Mouse (Mus musculus): ENCODE measurements around the gene Lrmda. TPM values are rescaled to one million over a fixed set of nuclear protein-coding genes. Genes with fewer than 3 reads are reported as not detected.

Gene Lrmda
- polyA plus RNA-seq, 1 experiment from 2014 or later, result 0.66 TPM

DNA sequence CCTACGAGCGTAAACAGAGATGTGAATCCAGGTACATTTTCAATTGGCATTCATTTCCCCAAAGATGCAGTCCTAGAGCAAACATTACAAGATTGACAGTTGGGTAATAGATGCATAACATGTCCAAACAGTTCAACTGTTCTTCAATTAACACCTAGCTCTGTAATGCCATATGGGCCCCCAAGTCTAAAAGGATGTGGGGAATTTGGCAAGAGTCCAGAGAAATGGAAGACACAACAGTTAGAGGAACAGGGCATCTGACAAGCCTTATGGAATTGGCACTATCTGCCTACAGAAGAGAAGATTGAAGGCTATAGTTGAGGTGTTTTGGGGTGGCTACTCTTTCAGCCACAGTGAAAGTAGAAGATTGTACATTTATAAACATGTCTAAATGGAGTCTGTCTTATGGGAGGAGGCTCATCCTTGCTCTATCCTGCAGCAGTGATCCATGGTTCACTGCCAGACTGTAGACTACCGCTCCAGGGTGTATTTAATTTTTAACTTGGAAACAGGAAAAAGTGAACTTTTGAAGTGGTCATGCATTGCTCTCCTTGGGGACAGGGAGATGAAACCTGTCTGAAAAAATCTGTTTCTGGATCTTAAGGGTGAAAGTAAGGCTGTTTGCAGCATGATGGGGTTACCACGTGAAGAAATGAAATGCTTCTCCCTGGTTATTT lies 245.9 kb downstream of the Lrmda start:
- Histone ChIP-seq H3K4me1 (ENCODE audit: control insufficient read depth, insufficient read depth, low read length) (no peaks in the 10 kb centered on the region), H3K27me3 (ENCODE audit: control insufficient read depth, insufficient read depth, low read length) (no peaks in the 10 kb centered on the region), H3K4me2 (ENCODE audit: low read depth) (no peak overlapping the region), H3K27ac (ENCODE audit: low read depth, low read length) (no peak overlapping the region), H3K36me3 (ENCODE audit: control insufficient read depth, insufficient read depth, low read length) (no peaks in the 10 kb centered on the region), H3K9ac (ENCODE audit: low read length) (no peak overlapping the region), H3K4me3 (ENCODE audit: low read depth, low read length) (no peak overlapping the region), H3K9me3 (ENCODE audit: control insufficient read depth, low read length) (no peaks in the 10 kb centered on the region)
- ATAC-seq (ENCODE audit: insufficient read depth, low FRiP score, low TSS enrichment) (no peak), DNase-seq (ENCODE audit: low spot score) (no peak)
- WGBS, result 91% methylated on average over 4 of the region's 4 CpGs

DNA sequence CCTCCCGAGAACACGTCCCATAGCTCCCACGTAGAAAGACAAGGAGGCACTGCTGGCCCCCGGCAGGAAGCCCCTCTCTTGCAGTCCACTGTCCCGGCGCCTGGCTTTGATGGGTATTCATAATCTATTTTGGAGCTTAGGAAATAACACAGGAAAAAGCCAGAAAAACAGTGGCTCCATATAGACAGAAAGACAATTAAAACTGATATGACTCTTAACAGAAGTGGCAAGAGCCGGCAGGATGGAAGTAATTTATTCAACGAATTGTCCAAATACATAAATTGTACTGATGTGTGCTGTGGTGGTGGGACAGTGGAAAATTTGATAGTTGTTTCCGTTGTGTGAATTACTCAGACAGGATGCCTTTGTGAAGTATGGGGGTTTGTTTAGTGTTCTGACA lies 250.3 kb downstream of the Lrmda start:
- Histone ChIP-seq H3K4me2 (ENCODE audit: low read depth) (no peak overlapping the region), H3K27me3 (ENCODE audit: control insufficient read depth, insufficient read depth, low read length) (no peaks in the 10 kb centered on the region), H3K27ac (ENCODE audit: low read depth, low read length) (no peak overlapping the region), H3K9ac (ENCODE audit: low read length) (no peak overlapping the region), H3K4me1 (ENCODE audit: control insufficient read depth, insufficient read depth, low read length) (peaks cover 7% of the 10 kb centered on the region; the same call in 1 of the 2 replicates), H3K36me3 (ENCODE audit: control insufficient read depth, insufficient read depth, low read length) (no peaks in the 10 kb centered on the region), H3K4me3 (ENCODE audit: low read depth, low read length) (no peak overlapping the region), H3K9me3 (ENCODE audit: control insufficient read depth, low read length) (no peaks in the 10 kb centered on the region)
- 89% methylated on average over 9 of the region's 9 CpGs for WGBS
- ATAC-seq (ENCODE audit: insufficient read depth, low FRiP score, low TSS enrichment) (no peak), DNase-seq (ENCODE audit: low spot score) (no peak)

DNA sequence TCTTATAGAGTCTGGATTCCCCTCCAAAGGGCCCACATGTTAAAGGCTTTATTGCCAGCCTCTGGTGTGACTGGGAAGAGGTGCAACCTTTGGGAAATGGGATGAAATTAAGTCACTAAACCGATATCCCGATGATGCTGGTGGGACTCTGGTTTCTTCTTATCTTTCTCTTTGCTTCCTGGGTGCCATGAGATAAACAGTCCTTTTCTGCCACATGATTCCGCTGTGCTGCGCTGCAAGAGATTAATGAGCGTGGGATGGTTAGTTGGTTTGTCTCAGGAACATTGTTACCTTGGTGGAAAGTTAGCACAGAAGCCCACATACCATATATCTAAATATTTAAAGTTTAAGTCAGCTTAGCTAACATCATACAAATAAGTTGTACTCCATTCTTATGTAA lies 258.5 kb downstream of the Lrmda start:
- ATAC-seq (ENCODE audit: insufficient read depth, low FRiP score, low TSS enrichment), result no peak
- no peak overlapping the region for H3K4me3 ChIP-seq (ENCODE audit: low read depth, low read length)
- no peaks in the 10 kb centered on the region for H3K9me3 ChIP-seq (ENCODE audit: control insufficient read depth, low read length)
- 90% methylated on average over 5 of the region's 5 CpGs for WGBS
- no peak overlapping the region for H3K27ac ChIP-seq (ENCODE audit: low read depth, low read length)
- no peak overlapping the region for H3K4me2 ChIP-seq (ENCODE audit: low read depth)
- peaks cover 7% of the 10 kb centered on the region; the same call in 1 of the 2 replicates for H3K4me1 ChIP-seq (ENCODE audit: control insufficient read depth, insufficient read depth, low read length)
- no peaks in the 10 kb centered on the region for H3K36me3 ChIP-seq (ENCODE audit: control insufficient read depth, insufficient read depth, low read length)
- no peak overlapping the region for H3K9ac ChIP-seq (ENCODE audit: low read length)
- no peak for DNase-seq (ENCODE audit: low spot score)
- H3K27me3 ChIP-seq (ENCODE audit: control insufficient read depth, insufficient read depth, low read length), result no peaks in the 10 kb centered on the region

DNA sequence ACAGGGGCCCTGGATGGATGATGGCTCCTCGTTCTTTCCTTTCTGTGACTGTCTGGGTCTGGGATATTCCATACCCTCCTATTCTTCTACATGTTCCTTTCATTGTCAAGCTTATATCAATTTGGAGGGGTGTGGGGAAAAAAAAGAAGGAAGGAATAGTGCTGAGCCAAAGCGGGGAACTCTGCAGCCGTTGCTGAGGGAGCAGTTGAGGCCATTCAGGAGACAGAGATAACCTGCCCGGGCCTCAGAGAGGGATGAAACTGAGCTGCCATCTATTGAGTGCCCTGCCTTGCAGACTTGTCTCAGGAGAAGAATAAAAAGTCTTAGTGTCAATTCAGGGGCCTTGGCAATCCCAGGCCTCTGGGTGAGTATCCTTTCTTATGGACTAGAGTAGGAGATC lies 260.1 kb downstream of the Lrmda start:
- ATAC-seq (ENCODE audit: insufficient read depth, low FRiP score, low TSS enrichment) (no peak), DNase-seq (ENCODE audit: low spot score) (no peak)
- H3K4me2 ChIP-seq (ENCODE audit: low read depth), result no peak overlapping the region
- H3K27ac ChIP-seq (ENCODE audit: low read depth, low read length), result no peak overlapping the region
- 90% methylated on average over 4 of the region's 4 CpGs for WGBS
- H3K9ac ChIP-seq (ENCODE audit: low read length), result no peak overlapping the region
- no peaks in the 10 kb centered on the region for H3K36me3 ChIP-seq (ENCODE audit: control insufficient read depth, insufficient read depth, low read length)
- peaks cover 4% of the 10 kb centered on the region; the same call in 1 of the 2 replicates for H3K4me1 ChIP-seq (ENCODE audit: control insufficient read depth, insufficient read depth, low read length)
- no peaks in the 10 kb centered on the region for H3K9me3 ChIP-seq (ENCODE audit: control insufficient read depth, low read length)
- H3K4me3 ChIP-seq (ENCODE audit: low read depth, low read length), result no peak overlapping the region
- no peaks in the 10 kb centered on the region for H3K27me3 ChIP-seq (ENCODE audit: control insufficient read depth, insufficient read depth, low read length)

DNA sequence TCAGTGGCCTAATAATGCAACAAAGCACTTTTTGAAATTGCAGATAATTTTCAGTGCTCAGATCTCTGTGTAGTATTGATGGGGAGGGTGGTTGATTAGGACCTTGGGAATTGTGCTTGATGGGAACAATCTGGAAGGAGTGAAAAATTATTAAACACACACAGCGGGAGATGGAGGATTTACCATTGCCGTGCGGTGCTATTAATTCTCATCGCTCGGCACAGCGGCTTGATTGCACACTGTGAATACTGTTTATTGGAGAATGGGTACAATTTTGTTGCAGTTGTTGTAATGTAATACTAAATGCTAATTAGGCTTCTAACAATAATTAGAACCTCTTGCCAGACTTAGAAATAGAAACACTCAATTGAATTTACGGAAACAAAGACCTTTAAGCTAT lies 262.1 kb downstream of the Lrmda start:
- WGBS, result 70% methylated on average over 7 of the region's 7 CpGs
- no peak for DNase-seq (ENCODE audit: low spot score)

DNA sequence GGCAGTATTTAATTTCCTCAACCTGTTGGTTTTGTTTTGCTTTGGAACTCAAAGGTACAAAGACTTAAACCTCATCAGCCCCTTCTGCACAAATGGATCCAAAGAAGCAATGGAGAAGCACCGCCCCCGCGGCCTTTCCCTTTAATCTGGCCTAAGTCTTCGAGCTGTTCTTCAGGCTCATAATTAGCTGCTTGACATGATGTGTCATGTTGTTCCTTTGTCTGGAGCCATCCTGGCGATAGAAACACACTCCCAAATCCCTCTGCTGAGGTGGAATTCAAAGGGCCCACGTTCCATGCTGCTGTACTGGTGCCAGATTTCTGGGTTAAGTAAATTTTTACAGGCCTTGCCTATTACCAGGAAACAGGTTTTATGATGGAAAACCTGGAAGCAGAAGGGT lies 263.3 kb downstream of the Lrmda start:
- DNase-seq (ENCODE audit: low spot score), result no peak
- H3K4me2 ChIP-seq (ENCODE audit: low read depth), result no peak overlapping the region
- H3K9ac ChIP-seq (ENCODE audit: low read length), result no peak overlapping the region
- 53% methylated on average over 6 of the region's 6 CpGs for WGBS
- H3K27ac ChIP-seq (ENCODE audit: low read depth, low read length), result no peak overlapping the region
- no peak overlapping the region for H3K4me3 ChIP-seq (ENCODE audit: low read depth, low read length)
- H3K36me3 ChIP-seq (ENCODE audit: control insufficient read depth, insufficient read depth, low read length), result no peaks in the 10 kb centered on the region
- H3K4me1 ChIP-seq (ENCODE audit: control insufficient read depth, insufficient read depth, low read length), result peaks cover 4% of the 10 kb centered on the region; the same call in 1 of the 2 replicates
- no peaks in the 10 kb centered on the region for H3K27me3 ChIP-seq (ENCODE audit: control insufficient read depth, insufficient read depth, low read length)
- no peaks in the 10 kb centered on the region for H3K9me3 ChIP-seq (ENCODE audit: control insufficient read depth, low read length)
- no peak for ATAC-seq (ENCODE audit: insufficient read depth, low FRiP score, low TSS enrichment)

More for the DNA sequence above, 262.1 kb downstream of the Lrmda start:
- Histone ChIP-seq H3K27ac (ENCODE audit: low read depth, low read length) (no peak overlapping the region), H3K9ac (ENCODE audit: low read length) (no peak overlapping the region), H3K27me3 (ENCODE audit: control insufficient read depth, insufficient read depth, low read length) (no peaks in the 10 kb centered on the region), H3K4me1 (ENCODE audit: control insufficient read depth, insufficient read depth, low read length) (peaks cover 4% of the 10 kb centered on the region; the same call in 1 of the 2 replicates), H3K4me2 (ENCODE audit: low read depth) (no peak overlapping the region), H3K9me3 (ENCODE audit: control insufficient read depth, low read length) (no peaks in the 10 kb centered on the region), H3K36me3 (ENCODE audit: control insufficient read depth, insufficient read depth, low read length) (no peaks in the 10 kb centered on the region), H3K4me3 (ENCODE audit: low read depth, low read length) (no peak overlapping the region)
- ATAC-seq (ENCODE audit: insufficient read depth, low FRiP score, low TSS enrichment), result no peak

DNA sequence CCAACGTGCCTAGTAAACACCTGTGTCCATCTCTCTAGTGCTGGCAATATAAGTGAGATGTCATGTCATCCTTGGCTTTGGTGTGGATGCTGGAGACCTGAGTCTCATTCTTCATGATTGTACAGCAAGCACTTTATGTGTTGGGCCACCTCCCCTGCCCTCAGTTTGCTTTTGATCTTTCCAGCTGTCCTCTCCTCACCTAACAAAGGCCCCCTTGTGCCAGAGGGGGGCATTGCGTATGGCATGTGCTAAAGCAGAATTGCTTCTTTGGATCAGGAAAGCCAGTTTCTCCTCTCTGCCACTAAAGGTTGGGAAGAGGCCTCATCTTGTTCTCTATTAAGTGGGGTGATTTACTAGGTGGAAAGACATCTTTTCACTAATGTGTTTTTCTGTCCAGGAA lies 264.2 kb downstream of the Lrmda start:
- Histone ChIP-seq H3K9me3 (ENCODE audit: control insufficient read depth, low read length) (no peaks in the 10 kb centered on the region), H3K27me3 (ENCODE audit: control insufficient read depth, insufficient read depth, low read length) (no peaks in the 10 kb centered on the region), H3K4me1 (ENCODE audit: control insufficient read depth, insufficient read depth, low read length) (peaks cover 4% of the 10 kb centered on the region; the same call in 1 of the 2 replicates), H3K9ac (ENCODE audit: low read length) (no peak overlapping the region), H3K27ac (ENCODE audit: low read depth, low read length) (no peak overlapping the region), H3K4me3 (ENCODE audit: low read depth, low read length) (no peak overlapping the region), H3K4me2 (ENCODE audit: low read depth) (no peak overlapping the region), H3K36me3 (ENCODE audit: control insufficient read depth, insufficient read depth, low read length) (no peaks in the 10 kb centered on the region)
- ATAC-seq (ENCODE audit: insufficient read depth, low FRiP score, low TSS enrichment), result no peak
- DNase-seq (ENCODE audit: low spot score), result peak; percentile 27
- 79% methylated on average over 2 of the region's 2 CpGs for WGBS

DNA sequence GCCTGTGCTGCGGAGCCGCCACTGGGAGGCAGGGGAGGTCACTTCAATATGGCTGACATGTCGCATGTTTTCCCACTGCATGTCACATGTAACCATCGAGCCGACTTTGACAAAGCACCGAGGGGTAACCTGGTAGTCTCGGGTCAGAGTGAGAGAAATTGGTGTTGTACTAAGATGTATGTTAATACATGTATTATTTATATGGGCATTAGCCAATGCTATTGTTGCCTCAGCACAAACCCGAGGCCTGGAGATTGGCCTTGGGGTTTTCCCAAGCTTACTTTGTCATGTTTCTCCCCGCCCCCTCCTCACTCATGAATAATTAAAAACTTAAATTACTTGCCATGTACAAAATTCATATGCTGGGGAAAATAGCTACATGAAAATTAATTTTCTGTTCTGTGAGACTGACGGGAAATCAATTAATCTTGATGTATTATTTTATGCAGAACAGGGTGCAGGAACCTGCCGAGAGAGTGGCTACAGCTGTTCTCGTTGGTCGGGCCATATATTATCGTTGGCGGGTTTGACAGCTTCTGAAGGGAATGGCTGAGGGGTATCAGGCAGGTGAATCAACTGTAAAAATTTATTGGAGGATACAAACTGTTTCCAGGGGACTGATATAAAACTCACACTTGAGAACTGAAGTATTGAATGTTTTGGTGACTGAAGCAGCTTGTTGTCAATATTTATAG lies 265.5 kb downstream of the Lrmda start:
- DNase-seq (ENCODE audit: low spot score) (peak; percentile 47), ATAC-seq (ENCODE audit: insufficient read depth, low FRiP score, low TSS enrichment) (no peak)
- Histone ChIP-seq H3K4me2 (ENCODE audit: low read depth) (no peak overlapping the region), H3K27ac (ENCODE audit: low read depth, low read length) (peak overlapping the region; percentile 1; the same call in 1 of the 2 replicates), H3K4me3 (ENCODE audit: low read depth, low read length) (no peak overlapping the region), H3K27me3 (ENCODE audit: control insufficient read depth, insufficient read depth, low read length) (no peaks in the 10 kb centered on the region), H3K9me3 (ENCODE audit: control insufficient read depth, low read length) (no peaks in the 10 kb centered on the region), H3K36me3 (ENCODE audit: control insufficient read depth, insufficient read depth, low read length) (no peaks in the 10 kb centered on the region), H3K9ac (ENCODE audit: low read length) (no peak overlapping the region), H3K4me1 (ENCODE audit: control insufficient read depth, insufficient read depth, low read length) (peaks cover 4% of the 10 kb centered on the region; the same call in 1 of the 2 replicates)
- 72% methylated on average over 15 of the region's 15 CpGs for WGBS

DNA sequence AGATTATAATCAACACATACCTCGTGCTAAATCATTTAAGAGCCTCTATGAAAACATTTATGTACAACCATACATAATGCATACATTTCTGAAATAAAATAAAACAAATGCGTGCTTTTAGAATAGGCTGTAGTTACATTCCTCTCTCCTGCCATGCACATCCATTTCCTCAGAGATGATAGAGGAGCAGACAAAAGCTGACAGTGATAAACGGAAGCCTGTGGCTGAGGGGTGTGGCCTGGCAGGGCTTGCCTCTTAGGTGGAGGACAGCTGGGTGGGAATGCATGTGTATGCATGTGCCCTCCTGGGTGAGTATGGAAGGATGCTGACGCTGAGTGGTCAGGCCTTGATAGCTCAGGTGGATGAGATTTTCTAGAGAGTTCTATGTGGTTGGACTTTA lies 266.3 kb downstream of the Lrmda start:
- 60% methylated on average over 4 of the region's 4 CpGs for WGBS
- Histone ChIP-seq H3K27ac (ENCODE audit: low read depth, low read length) (no peak overlapping the region), H3K4me3 (ENCODE audit: low read depth, low read length) (no peak overlapping the region), H3K9ac (ENCODE audit: low read length) (no peak overlapping the region), H3K27me3 (ENCODE audit: control insufficient read depth, insufficient read depth, low read length) (no peaks in the 10 kb centered on the region), H3K4me2 (ENCODE audit: low read depth) (no peak overlapping the region), H3K4me1 (ENCODE audit: control insufficient read depth, insufficient read depth, low read length) (peaks cover 4% of the 10 kb centered on the region; the same call in 1 of the 2 replicates), H3K36me3 (ENCODE audit: control insufficient read depth, insufficient read depth, low read length) (no peaks in the 10 kb centered on the region), H3K9me3 (ENCODE audit: control insufficient read depth, low read length) (no peaks in the 10 kb centered on the region)
- DNase-seq (ENCODE audit: low spot score), result no peak
- ATAC-seq (ENCODE audit: insufficient read depth, low FRiP score, low TSS enrichment), result no peak

All from neural tube, embryonic 11.5 days (tissue).